Mouse (Mus musculus) cerebellum, postnatal 25 days (tissue): ENCODE data around the gene Epm2a.

Source experiments
- DNase-seq, 2 experiments: peaks; one replicate each; pipeline ENCODE4 v3.0.0; 2021; ENCODE audit warnings: mixed read lengths in 2 of 2

Epm2a gene

GRCm38 (mm10) chr10:11429059-11429812 lies 86.0 kb downstream of the Epm2a start:
- DNase-seq, result no peak

GRCm38 (mm10) chr10:11436961-11437360 lies 93.8 kb downstream of the Epm2a start:
- peak; percentile 47 to 77 for DNase-seq

GRCm38 (mm10) chr10:11438461-11438860 lies 95.3 kb downstream of the Epm2a start:
- DNase-seq, result peak; percentile 46 to 57

- no peak for DNase-seq
These were observed 96.1 kb downstream of the Epm2a start for GRCm38 (mm10) chr10:11439342-11439741.

- peak; percentile 86 to 92 for DNase-seq
These were observed 106.5 kb downstream of the Epm2a start for GRCm38 (mm10) chr10:11449556-11450305.

- no peak for DNase-seq
These were observed 109.3 kb downstream of the Epm2a start for GRCm38 (mm10) chr10:11452537-11452936.

- no peak for DNase-seq
These were observed 114.2 kb downstream of the Epm2a start for GRCm38 (mm10) chr10:11457445-11457844.

GRCm38 (mm10) chr10:11491956-11492355 lies 148.8 kb downstream of the Epm2a start:
- peak; percentile 57 to 81 for DNase-seq
